Mouse (Mus musculus): Measurements from ENCODE around the gene Rhbdl1. TPM values are rescaled to one million over a fixed set of nuclear protein-coding genes. Genes with fewer than 3 reads are reported as not detected.

Gene Rhbdl1
- polyA plus RNA-seq, 1 experiment from 2014 or later, result 1.4 TPM

- Histone ChIP-seq H3K4me2 (no peak overlapping the region), H3K27ac (no peak overlapping the region), H3K27me3 (peaks cover 15% of the 10 kb centered on the region), H3K9me3 (replicated peaks) (no peaks in the 10 kb centered on the region), H3K4me1 (replicated peaks) (peaks cover 14% of the 10 kb centered on the region), H3K4me3 (no peak overlapping the region), H3K9ac (no peak overlapping the region), H3K36me3 (no peaks in the 10 kb centered on the region)
- ATAC-seq (replicated peaks; ENCODE audit: insufficient number of reproducible peaks, insufficient read depth, low FRiP score, low read depth), result no peak
- 5% methylated on average over 6 of the region's 6 CpGs for WGBS
These were observed 36.1 kb downstream of the Rhbdl1 start for GRCm38 (mm10) chr17:25801029-25801428.

- peak within 1 kb of the TSS; percentile 82 for H3K4me2 ChIP-seq
- WGBS, result 0% methylated on average over 35 of the region's 35 CpGs
- H3K9me3 ChIP-seq (replicated peaks), result no peaks in the 10 kb centered on the region
- peak within 1 kb of the TSS; percentile 69 for H3K4me3 ChIP-seq
- no peak within 1 kb of the TSS for H3K27ac ChIP-seq
- no peaks in the 10 kb centered on the region for H3K36me3 ChIP-seq
- peak within 1 kb of the TSS; percentile 65 for H3K9ac ChIP-seq
- peak; percentile 78 for ATAC-seq (replicated peaks; ENCODE audit: insufficient number of reproducible peaks, insufficient read depth, low FRiP score, low read depth)
- H3K4me1 ChIP-seq (replicated peaks), result peaks cover 31% of the 10 kb centered on the region
- H3K27me3 ChIP-seq, result peaks cover 5% of the 10 kb centered on the region
These were observed 40.1 kb downstream of the Rhbdl1 start, which contains the start of gene Metrn for GRCm38 (mm10) chr17:25796951-25797369. Gene Metrn (minus strand): TSS chr17:25797136.

DNA sequence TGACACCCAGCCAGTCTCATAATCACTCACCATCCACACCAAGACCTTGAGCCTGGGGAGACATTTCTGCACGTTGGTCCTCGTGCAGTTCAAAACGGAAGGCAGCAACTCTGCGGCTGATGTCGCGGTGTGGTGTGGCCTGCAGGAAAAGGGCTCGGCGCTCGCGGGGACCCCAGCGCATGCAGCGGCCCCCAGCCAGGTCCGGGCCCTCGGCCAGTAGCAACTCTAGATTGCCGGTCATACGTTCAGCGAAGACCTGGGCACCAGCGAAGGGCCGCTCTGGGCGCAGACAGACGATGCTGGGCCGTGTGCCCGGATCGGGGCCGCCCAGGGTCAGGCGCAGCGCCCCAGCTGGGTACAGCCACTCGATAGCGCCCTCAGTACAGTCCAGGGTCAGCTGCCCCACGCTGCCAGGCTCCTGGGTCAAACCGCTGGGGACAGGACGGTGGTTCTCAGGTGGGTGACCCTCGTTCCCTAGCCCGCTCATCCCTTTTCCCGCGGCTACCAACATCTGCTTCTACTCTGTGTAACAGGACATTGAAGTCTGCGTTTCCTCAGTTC is 40.8 kb downstream of the Rhbdl1 start:
- Histone ChIP-seq H3K4me2 (peak overlapping the region; percentile 82), H3K27me3 (peaks cover 1% of the 10 kb centered on the region; the same call in 1 of the 2 replicates), H3K9me3 (replicated peaks) (no peaks in the 10 kb centered on the region), H3K9ac (peak overlapping the region; percentile 65), H3K4me1 (replicated peaks) (peaks cover 35% of the 10 kb centered on the region), H3K36me3 (no peaks in the 10 kb centered on the region), H3K4me3 (peak overlapping the region; percentile 69), H3K27ac (no peak overlapping the region)
- no peak for ATAC-seq (replicated peaks; ENCODE audit: insufficient number of reproducible peaks, insufficient read depth, low FRiP score, low read depth)
- 4% methylated on average over 37 of the region's 37 CpGs for WGBS

- Histone ChIP-seq H3K9me3 (replicated peaks) (no peaks in the 10 kb centered on the region), H3K4me3 (peak within 1 kb of the TSS; percentile 69), H3K4me2 (peak within 1 kb of the TSS; percentile 82), H3K27me3 (no peaks in the 10 kb centered on the region), H3K36me3 (no peaks in the 10 kb centered on the region), H3K9ac (peak within 1 kb of the TSS; percentile 65), H3K27ac (no peak within 1 kb of the TSS), H3K4me1 (replicated peaks) (peaks cover 41% of the 10 kb centered on the region)
- ATAC-seq (replicated peaks; ENCODE audit: insufficient number of reproducible peaks, insufficient read depth, low FRiP score, low read depth), result no peak
- 35% methylated on average over 6 of the region's 6 CpGs for WGBS
These were observed 41.4 kb downstream of the Rhbdl1 start, which contains the start of gene AC134908.4 for GRCm38 (mm10) chr17:25795609-25796092. Gene AC134908.4 (minus strand): TSS chr17:25795659.

GRCm38 (mm10) chr17:25794998-25795397 is 42.1 kb downstream of the Rhbdl1 start:
- no peak overlapping the region for H3K27ac ChIP-seq
- 0 out of 2 replicates have a peak, but pooled peaks cover 3% of the 10 kb centered on the region for H3K36me3 ChIP-seq
- peaks cover 45% of the 10 kb centered on the region for H3K4me1 ChIP-seq (replicated peaks)
- H3K4me2 ChIP-seq, result 0 out of 2 replicates have a peak overlapping the region, but pooled peaks have one; percentile 82
- no peak overlapping the region for H3K4me3 ChIP-seq
- ATAC-seq (replicated peaks; ENCODE audit: insufficient number of reproducible peaks, insufficient read depth, low FRiP score, low read depth), result no peak
- no peak overlapping the region for H3K9ac ChIP-seq
- H3K27me3 ChIP-seq, result no peaks in the 10 kb centered on the region
- H3K9me3 ChIP-seq (replicated peaks), result no peaks in the 10 kb centered on the region
- 85% methylated on average over 17 of the region's 17 CpGs for WGBS

DNA sequence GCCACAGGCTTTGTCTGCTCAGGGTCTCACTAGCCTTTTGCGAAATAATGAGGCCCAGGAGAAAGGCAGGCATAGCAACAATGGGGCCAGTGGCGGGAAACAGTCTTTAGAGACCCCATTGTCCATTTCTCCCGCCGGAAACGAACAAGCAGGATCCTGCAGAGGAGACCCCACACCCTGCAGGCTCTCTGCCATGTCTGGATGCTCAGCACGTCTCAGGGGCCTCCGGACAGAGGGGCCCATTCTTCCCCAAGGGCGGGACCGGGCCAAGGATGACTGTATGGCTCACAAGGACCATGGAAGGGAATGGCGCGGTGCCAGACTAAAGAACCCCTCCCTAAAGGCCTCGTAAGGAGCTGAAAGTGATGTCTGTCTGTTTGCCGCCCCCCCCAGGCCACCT is 42.9 kb downstream of the Rhbdl1 start:
- peaks cover 45% of the 10 kb centered on the region for H3K4me1 ChIP-seq (replicated peaks)
- peaks cover 9% of the 10 kb centered on the region; the same call in 1 of the 2 replicates for H3K36me3 ChIP-seq
- H3K27ac ChIP-seq, result 0 out of 2 replicates have a peak overlapping the region, but pooled peaks have one; percentile 91
- H3K9me3 ChIP-seq (replicated peaks), result no peaks in the 10 kb centered on the region
- no peak overlapping the region for H3K9ac ChIP-seq
- H3K4me2 ChIP-seq, result no peak overlapping the region
- no peak overlapping the region for H3K4me3 ChIP-seq
- no peaks in the 10 kb centered on the region for H3K27me3 ChIP-seq
- ATAC-seq (replicated peaks; ENCODE audit: insufficient number of reproducible peaks, insufficient read depth, low FRiP score, low read depth), result no peak
- WGBS, result 73% methylated on average over 13 of the region's 13 CpGs

GRCm38 (mm10) chr17:25792615-25793014 is 44.5 kb downstream of the Rhbdl1 start, which contains the start of gene Fam173a:
Gene Fam173a (minus strand): TSS chr17:25792901.
- H3K9ac ChIP-seq, result peak within 1 kb of the TSS; percentile 55
- H3K36me3 ChIP-seq, result peaks cover 20% of the 10 kb centered on the region; the same call in 1 of the 2 replicates
- H3K9me3 ChIP-seq (replicated peaks), result no peaks in the 10 kb centered on the region
- H3K4me1 ChIP-seq (replicated peaks), result peaks cover 45% of the 10 kb centered on the region
- peak within 1 kb of the TSS; percentile 79 for H3K4me2 ChIP-seq
- no peaks in the 10 kb centered on the region for H3K27me3 ChIP-seq
- peak within 1 kb of the TSS; percentile 63 for H3K4me3 ChIP-seq
- 1% methylated on average over 14 of the region's 14 CpGs for WGBS
- peak within 1 kb of the TSS; percentile 91 for H3K27ac ChIP-seq
- peak; percentile 77 for ATAC-seq (replicated peaks; ENCODE audit: insufficient number of reproducible peaks, insufficient read depth, low FRiP score, low read depth)

DNA sequence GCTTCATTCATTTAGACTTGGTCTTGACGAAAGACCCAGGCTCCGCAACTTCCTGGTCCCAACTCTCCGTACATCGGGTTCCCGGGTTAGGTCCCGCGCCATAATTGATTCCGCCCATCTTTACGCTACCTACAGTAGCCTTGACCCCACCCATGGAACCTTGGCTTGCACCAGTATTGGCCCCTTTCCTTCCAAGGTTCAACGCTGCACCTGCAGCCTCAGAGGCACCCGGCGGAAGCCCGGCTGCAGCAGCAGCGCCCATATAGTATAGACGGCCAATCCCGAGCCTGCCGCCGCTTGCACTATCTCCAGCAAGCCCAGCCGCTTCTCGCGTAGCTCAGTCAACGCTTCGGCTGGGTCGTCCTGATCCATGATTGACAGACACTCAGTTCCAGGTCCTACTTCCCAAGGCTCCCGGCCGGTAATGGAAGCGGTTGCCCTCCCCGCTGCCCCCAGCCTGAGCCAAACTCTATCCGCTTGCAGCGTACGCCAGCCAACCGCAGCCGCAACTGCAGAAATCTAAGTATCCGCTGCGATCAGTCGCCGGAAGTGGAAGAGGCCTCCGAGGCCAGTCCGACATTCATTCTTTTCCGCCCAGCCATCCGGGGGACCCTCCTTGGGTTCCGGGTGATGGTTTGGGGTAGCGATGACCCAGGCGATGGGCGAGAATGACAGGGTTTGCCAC is 45.1 kb downstream of the Rhbdl1 start:
- H3K4me1 ChIP-seq (replicated peaks), result peaks cover 45% of the 10 kb centered on the region
- H3K4me2 ChIP-seq, result peak overlapping the region; percentile 79
- WGBS, result under 1% methylated on average over 45 of the region's 45 CpGs

GRCm38 (mm10) chr17:25791320-25791842 is 45.7 kb downstream of the Rhbdl1 start:
- 24% methylated on average over 19 of the region's 19 CpGs for WGBS
- peak overlapping the region; percentile 55 for H3K9ac ChIP-seq
- H3K4me1 ChIP-seq (replicated peaks), result peaks cover 43% of the 10 kb centered on the region
- H3K4me3 ChIP-seq, result peak overlapping the region; percentile 63
- H3K27me3 ChIP-seq, result no peaks in the 10 kb centered on the region
- no peaks in the 10 kb centered on the region for H3K9me3 ChIP-seq (replicated peaks)
- peak overlapping the region; percentile 91 for H3K27ac ChIP-seq
- ATAC-seq (replicated peaks; ENCODE audit: insufficient number of reproducible peaks, insufficient read depth, low FRiP score, low read depth), result 0 out of 2 replicates have a peak, but pooled peaks have one; percentile 2
- peak overlapping the region; percentile 79 for H3K4me2 ChIP-seq
- H3K36me3 ChIP-seq, result peaks cover 25% of the 10 kb centered on the region; the same call in 1 of the 2 replicates

More for the DNA sequence above, 45.1 kb downstream of the Rhbdl1 start:
- Histone ChIP-seq H3K9me3 (replicated peaks) (no peaks in the 10 kb centered on the region), H3K36me3 (peaks cover 25% of the 10 kb centered on the region; the same call in 1 of the 2 replicates), H3K27ac (peak overlapping the region; percentile 91), H3K9ac (peak overlapping the region; percentile 55), H3K4me3 (peak overlapping the region; percentile 63), H3K27me3 (no peaks in the 10 kb centered on the region)
- ATAC-seq (replicated peaks; ENCODE audit: insufficient number of reproducible peaks, insufficient read depth, low FRiP score, low read depth), result peak; percentile 35; the same call in 1 of the 2 replicates

DNA sequence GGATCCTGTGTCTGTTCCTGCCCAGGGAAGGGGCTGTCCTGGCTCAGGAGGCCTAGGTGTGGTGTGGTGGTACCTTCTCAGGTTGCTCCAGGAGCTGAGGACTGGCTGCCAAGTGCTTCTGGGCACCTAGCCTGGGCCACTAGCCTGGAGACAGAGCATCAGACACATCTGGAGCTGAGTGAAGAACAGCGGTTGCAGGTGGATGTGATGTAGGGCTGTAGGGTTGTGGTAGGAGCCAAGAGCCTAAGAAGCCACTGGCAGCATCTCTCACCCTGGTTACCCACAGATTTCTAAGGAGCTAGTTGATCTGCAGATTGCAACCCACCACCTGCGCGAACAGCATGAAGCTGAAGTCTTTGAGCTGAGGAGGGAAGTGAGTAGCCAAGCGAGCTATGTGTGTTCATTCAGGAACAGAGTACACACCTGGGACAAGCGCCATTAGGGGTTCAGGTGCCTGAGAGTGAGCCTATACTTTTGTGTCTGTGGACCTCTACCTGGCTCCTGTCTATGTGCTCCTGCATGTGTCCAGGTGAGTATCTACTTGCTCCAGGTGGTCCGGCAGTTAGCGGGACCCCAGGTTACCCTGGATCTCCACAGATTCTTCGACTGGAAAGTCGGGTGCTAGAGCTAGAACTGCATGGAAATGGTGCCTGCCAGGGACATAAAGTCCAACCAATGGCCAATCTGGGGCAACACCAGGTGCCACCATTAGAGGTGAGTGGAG is 50.2 kb downstream of the Rhbdl1 start:
- 87% methylated on average over 9 of the region's 9 CpGs for WGBS
- peaks cover 42% of the 10 kb centered on the region for H3K36me3 ChIP-seq

More for the DNA sequence above, 50.2 kb downstream of the Rhbdl1 start:
- Histone ChIP-seq H3K9me3 (replicated peaks) (no peaks in the 10 kb centered on the region), H3K27ac (no peak overlapping the region), H3K9ac (no peak overlapping the region), H3K4me2 (no peak overlapping the region), H3K27me3 (no peaks in the 10 kb centered on the region), H3K4me3 (no peak overlapping the region), H3K4me1 (replicated peaks) (peaks cover 47% of the 10 kb centered on the region)
- ATAC-seq (replicated peaks; ENCODE audit: insufficient number of reproducible peaks, insufficient read depth, low FRiP score, low read depth), result no peak

Data from heart, embryonic 15.5 days (tissue).